Mouse (Mus musculus) embryonic fibroblast, embryonic 13.5 days (primary cell): Measurements from ENCODE around the gene Rab3il1.

Experiments
- CTCF ChIP-seq: IDR thresholded peaks from 2 replicates; pipeline ENCODE4 v1.5.1; 2011; ENCODE audit warnings: mild to moderate bottlenecking, control low read depth, low read length, moderate library complexity, borderline replicate concordance; ENCODE audit not compliant: insufficient read depth
- POLR2A ChIP-seq: IDR thresholded peaks from 2 replicates; pipeline ENCODE4 v1.6.1; 2011; ENCODE audit warnings: low read depth, mild to moderate bottlenecking, control low read depth, low read length, moderate library complexity

DNA sequence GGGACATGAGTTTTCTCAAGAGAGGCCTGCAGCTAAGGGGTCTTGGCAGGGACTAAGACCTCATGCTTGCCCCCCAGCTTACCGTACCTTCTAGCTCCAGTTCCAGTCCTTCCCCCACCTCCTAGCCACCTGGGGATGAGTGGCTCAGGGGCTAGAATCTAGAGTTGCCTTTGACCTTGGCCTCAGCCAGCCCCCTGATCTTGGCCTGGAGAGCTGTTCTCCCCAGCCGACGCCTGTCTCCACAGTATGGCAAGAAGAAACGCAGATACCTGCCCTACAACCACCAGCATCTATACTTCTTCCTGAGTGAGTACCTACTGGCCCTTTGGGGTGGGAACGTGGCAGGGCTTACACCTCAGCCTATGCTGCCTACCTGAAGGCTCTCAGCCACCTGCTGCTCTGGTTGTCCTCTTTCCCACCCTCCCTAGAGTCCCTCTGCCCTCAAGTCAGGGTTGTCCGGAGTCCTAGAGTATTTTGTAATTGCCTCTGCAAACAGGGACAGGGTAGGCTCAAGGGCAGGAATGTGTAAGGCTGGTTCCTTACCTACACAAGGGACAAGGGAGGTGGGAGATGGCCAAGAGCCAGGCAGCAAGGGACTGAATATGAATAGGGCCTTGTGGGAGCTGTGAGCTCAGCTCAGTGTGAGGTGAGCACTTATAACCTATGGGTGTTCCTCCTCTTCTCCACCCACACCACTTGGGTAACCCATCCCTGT, 53.0 kb downstream of the Rab3il1 start:
- TF ChIP-seq POLR2A = no peak
- no peak for TF ChIP-seq CTCF
